Mouse (Mus musculus) cerebellum, adult 8-10 months (tissue): ENCODE results near the gene Slc27a2.
"Not testable (repeated sequence)": the region's sequence is repeated elsewhere in the genome, so short reads cannot be mapped to it uniquely, and the experiment has no call there.

Experiments used
- DNase-seq: peaks from one replicate; pipeline ENCODE4 v3.0.0; 2022

Gene Slc27a2

DNA sequence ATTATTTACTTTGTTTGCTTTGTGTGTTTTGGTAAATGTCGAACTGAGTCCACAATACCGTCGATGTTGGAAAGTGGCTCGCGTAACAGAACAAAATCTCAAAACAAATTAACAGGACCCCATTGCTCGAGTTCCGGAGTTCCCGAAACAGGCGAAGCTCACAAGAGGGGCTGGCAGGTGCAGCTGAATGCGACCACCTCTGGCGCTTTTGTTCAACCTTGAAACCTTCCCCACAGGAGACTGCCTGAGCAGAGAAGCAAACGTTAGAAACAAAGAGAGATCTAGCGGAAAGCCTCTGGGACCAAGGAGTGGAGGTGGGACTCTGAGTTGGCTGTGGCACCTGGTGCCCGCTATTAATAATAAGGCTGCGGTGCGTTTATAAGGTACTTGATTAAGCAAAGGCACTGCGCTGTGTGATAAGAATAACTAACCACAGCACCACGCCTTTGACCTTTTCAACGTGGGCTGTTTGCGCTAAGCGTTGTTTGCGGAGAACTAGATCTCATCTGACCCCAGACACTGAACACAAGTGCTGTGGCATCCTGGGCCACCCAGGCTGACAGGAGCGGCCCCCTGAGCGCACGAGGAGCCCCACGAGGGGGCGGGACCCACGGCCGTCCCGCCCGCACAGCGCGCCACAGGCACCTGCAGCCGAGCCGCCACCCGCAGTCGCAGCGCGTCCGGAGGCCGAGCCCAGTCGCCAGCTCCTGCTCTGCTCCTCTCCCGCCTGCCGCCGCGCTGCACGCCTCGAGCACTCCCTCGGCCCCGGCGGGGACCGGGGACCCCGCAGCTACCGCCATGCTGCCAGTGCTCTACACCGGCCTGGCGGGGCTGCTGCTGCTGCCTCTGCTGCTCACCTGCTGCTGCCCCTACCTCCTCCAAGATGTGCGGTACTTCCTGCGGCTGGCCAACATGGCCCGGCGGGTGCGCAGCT, at the start of gene Slc27a2:
Gene Slc27a2 (plus strand): TSS at position 51 of the 934 bp plus-strand sequence.
- DNase-seq = peak; percentile 1

DNA sequence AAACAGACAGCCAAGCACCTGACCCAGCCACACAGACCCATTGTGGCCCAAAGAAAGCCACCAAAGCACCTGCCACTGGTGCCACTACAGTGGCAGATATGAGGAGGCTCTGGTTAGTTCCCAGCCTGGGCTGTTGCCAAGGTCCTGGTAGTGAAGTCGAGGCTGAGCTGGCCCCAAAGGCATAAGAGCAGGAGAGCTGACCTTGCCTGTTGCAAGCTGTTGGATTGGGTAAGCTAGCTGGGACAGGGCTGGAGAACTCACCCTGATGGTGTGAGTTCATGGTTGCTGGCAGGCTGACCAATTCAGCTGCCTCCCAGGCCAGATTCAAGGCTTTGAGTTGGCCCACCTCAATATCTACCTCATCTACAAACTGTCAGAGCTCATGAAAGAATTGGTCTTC, 47.1 kb upstream of the Slc27a2 start:
- DNase-seq = no peak

DNA sequence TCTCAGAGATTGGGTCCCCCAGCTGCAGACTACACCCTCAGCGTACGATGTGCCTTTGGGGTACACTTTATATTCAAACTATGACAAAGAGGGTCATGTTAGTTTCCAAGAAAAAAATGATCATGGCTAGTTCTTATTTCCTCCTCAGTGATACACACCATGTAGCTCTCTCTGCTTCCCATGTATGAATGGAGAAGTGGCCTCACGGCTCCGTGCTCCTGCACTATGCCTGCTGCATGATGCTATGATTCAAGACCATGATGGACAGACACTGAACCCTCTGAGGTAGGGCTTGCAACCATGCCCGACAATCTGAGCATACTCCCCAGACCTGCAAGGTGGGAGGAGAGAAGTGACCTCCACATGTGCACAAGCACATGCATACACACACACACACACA, 44.7 kb upstream of the Slc27a2 start:
- DNase-seq = no peak

DNA sequence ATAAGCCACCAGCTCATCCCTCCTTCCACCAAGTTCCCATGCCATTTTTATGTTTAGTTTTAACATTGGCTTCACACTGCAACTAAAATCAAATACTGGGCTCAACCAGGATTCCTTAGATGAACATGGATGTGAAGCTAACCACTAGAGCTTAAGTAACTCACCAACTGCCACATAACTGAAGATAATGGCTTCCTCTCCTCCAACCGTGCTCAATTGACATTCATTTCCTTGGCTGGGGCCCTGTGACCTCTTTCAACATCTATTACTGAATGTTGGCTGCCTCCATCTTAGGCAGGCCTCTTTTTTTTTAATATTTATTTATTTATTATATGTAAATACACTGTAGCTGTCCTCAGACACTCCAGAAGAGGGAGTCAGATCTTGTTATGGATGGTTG, 44.0 kb upstream of the Slc27a2 start:
- no peak for DNase-seq

DNA sequence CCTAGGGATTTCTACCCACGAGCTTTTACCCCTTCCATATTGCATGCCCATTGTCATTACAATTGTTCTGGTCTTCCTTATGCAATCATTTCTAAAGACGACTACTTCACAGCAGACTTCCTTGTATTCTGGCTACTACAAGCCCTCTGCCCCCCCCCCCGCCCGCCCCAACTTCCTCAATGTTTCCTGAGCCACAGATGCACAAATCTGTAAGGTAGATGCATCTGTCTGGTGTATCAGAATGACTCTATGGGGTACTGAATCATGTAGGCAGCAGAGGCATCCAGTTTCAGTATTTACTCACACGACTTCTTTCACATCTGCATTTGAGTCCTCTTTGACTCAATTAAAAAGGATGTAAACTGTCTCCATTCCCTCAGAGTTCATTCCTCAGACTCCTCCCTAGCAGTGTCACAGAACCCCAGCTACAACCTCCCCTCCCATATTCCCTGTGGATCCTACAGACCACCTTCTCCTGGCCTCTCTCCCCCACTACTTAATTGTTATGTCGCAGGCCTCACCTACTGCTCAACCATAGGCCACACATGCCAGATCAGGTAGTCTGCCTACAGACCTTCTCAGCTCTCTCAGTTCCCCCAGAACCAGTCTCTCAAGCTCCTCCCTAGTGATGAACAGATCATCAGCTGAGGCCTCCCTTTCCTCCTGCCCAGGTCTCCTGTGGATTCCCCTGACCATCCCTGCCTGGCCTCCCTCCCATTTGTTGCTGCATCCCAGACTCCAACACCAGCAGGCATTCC, 37.0 kb upstream of the Slc27a2 start:
- no peak for DNase-seq

DNA sequence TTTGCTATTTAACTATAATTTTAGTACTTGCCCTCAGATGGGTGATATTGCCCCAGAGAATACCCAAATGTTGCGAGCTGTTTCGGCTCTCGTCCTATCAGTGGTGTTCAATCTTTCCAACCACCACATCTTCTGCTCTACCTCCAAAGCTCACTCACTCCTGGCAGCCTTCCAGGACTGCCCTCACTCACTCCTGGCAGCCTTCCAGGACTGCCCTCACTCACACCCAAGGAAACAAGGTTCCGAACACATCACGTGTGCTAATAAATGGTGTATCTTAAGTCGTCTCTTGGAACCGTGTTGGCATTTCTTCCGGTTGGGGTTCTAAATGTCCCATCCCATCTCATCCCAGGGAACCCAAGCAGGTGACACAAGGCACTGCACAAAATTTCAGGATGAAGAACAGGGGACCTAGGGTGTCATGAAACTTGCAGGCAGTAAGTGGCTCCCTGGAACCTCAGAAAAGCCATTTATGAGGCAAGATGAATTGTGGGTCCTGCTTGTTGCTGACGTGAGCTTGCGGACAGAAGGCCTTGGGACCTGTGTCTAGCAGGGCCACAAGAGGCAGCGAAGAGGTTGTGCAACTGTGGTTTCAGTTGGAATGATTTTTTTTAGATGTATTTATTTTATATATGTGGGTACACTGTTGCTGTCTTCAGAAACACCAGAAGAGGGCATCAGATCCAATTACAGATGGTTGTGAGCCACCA, 32.2 kb upstream of the Slc27a2 start:
- DNase-seq = no peak

DNA sequence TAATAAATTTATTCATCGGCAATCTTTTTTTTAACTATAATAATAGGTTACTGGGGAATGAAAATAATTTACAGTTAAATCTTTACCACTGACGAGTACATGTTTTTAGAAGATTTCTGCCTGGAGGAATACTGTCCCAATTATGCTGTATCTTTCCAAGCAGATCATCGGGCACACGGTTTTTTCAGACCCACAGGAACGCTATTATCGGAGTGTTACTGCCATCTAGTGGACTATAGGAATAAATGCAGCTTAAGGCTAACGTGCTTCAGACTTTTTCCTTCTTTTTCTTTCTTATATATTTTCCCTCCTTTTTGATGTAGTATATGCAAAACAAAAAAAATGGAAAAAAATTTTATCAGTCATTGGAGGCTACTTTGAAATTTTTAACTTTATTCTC, 31.4 kb upstream of the Slc27a2 start:
- peak; percentile 7 for DNase-seq

DNA sequence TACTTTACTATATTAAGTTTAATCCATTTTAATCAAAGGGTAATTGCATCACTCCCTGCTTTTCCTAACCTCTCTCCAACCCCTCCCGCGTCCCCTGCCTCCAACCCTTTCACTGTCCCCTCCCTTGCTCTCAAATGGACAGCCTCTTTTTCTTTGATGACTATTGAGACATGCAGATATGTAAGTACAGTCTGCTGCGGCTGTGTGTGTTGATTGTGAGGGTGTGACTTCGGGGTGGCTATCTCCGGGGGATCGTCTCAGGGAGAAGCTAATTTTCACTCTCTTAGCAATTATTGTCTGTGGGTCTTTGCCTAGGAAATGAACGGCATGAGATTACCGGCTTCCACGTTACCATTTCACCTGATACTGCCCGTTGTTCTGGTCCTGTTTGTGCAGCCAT, 30.7 kb upstream of the Slc27a2 start:
- DNase-seq = no peak

DNA sequence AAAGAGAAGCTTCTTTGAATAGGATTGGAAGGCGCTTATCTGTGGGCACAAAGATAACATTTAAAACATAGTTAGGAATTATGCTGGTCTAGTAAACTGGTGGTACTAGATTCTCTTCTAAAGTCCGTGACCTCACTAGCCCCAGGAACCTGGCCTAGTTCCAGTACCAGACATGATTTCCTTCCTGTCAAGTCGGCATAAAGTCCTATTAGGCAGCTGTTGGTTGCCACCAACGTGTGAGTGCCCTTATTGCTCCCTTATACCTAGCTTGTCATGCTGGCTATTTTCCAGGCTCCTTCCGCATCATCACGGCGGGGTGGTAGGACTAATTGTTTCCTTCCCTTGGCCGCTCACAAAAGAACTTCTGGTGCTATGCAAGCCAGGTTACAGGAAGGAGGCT, 30.2 kb upstream of the Slc27a2 start:
- no peak for DNase-seq

DNA sequence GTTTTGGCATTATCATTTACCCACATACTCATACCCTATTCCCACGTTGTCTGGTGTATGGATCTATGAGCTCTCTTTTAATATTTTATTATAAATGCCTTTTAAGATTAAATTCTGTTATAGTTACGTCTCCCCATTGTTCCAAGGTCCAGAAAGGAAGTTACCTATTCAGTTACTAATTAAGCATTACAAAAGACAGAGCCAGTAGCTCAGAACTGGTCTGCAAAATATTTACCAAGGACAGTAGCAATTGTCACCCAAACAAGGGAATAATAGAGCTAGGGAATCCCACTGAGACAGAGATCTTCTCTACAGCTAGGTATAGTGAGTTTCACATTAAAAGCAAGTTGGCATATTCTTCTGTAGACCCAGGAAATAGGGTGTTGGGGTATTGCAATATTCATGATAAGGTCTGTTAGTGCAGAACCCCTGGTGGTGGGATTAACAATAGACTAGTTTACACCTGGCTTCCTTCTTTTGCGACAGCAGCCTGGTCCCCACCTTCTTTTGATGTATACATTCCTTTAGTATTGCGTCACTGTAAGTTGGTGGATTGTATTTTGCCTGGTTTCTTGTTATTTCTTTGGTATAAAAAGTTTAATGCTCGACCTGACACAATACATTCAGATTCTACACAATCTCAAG, 29.0 kb upstream of the Slc27a2 start:
- DNase-seq = not testable (repeated sequence)

DNA sequence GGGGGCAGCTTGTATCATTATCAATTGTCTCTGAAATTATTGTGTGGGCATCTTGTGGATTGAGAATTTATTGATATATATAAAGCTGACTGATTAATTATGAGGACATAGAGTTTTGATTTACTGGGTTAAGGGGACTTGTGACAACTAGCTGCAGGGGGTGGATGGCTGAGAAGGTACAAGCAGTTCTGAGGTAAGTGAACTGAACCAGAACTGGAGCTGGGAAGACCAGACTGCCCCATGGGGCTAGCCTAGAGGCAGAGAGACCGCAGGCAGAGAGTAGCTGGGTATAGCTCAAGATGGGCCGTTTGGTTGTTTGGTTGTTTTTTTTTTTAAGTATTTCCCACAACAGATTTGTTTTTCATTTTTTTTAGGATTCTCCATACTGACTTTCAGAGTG, 27.9 kb upstream of the Slc27a2 start:
- DNase-seq = no peak

DNA sequence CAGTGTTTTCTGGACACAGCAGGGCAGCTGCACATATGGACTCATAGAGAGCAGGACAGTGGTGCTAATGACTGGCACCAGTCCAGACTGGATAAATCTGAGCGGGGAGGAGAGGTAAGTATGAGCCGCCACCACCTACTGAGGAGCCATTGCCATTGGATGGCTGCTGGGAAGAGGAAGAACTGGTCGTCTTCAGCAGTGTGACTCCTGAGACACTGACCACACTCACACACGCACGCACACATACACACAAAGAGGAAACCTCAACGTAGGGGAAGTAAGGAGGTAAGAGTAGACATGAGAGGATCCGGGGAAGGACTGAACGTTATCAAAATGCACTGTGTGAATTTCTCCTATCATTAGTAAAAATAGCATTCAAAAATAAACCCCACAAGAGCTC, 24.7 kb upstream of the Slc27a2 start:
- DNase-seq = no peak

DNA sequence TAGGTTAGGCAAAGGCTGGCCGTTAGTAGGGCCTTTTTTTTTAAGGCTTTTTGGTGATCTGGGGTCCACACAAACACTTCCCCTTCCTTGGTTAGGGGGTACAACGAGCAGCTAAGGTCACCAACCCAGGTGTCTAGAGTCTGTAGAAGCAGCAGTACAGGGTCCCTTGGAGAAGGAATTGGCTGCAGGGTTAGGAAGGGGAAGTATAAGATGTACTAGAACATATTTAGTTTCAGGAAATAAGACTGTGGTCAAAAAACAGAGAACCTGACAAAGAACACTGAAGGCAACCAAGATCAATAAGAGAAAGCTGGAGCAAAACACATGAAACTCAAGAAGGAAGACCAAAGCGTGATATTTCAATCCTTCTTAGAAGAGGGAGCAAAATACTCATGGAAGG, 21.6 kb upstream of the Slc27a2 start:
- DNase-seq = no peak

DNA sequence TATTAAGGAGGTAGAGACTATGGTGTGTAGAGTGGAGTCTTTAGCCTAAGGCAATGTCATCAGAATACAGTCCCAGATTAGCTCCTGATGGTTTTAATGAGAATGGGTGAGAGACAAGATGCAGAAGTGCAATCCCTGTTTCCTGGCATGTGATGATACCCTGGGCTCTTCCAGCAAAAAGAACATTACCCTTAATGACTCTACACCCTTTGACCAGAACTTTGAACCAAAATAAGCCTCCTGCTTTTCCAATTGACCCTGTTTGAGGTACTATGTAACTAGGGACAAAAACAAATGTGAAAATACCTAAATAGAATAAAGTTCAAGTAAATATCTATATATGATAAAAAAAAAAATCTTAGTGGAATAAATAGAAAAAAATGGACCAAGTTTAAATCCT, 14.6 kb upstream of the Slc27a2 start:
- DNase-seq = no peak

DNA sequence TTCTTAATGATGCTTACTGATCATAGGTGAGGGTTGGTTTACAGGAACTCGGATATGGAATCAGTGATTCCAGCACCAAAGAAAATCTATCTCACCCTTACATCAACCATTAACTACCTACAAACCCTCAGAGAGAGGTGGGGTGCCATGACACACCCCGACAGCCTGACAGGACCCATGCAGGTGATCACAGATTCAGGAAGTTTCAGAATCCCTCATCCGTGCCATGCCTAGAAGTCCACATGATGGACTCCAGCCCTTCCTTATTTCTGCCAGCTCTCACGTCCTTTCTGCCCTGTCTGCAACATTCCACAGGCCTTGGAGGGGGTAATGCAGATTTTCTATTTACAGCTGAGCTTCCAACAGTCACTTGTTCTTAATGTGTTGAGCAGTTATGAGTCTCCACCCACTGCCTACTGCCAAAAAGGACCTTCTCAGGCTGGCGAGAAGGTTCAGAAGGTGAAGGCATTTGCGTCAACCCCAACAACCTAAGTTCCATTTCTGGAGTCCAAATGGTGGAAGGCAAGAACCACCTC, 11.7 kb upstream of the Slc27a2 start:
- no peak for DNase-seq

DNA sequence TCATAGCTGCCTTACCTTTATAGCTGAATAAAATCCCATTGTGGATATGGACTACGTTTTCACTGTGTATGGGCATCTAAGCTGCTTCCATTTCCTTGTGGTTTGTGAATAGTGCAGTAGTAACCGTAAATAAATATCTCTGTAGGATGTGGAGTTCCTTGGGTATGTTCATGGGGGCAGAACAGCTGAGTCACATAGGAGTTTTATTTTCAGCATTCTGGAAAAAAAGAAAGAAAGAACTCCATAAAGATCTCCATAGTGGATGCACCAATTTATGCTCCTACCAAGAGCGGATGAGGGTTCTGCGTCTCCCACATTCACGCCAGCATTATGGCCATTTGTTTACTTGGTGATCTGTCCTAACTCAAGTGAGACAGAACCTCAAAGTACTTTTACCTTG, 10.0 kb upstream of the Slc27a2 start:
- DNase-seq = no peak

DNA sequence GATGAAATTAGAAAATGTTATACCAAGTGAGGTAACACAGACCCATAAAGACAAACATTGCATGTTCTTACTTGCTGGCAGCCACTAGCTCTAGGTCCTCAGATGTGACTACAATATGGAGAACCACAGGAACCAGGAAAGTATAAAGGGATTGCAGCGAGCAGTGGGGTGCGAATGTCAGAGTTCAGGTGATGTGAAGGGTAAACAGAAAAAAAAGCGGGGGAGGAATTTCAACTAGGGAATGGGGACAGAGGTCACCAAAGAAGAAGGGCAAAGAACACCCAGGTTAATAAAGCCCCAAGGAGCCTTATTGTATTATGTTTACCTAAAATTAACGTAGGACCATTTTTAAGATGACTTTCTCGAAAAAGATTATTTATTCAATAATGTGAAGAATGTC, 6.9 kb upstream of the Slc27a2 start:
- DNase-seq = no peak

DNA sequence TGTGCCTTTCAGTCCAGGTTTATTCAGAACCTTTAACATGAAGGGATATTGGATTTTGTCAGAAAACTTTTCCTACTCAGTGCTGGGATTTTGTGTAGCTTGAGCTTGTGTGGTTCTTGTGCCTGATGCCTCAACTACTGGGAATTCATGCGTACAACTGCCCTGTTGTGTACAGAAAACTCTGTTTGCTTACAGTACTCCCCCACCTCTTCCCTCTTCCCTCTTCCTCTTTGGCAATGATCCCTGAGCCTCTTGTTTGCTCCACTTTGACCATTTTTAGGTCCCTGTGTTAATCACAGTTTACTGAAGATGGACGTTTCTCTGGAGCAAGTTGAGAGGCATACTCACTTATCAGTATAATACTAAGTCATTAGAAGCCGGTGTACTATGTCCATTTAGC, 5.8 kb upstream of the Slc27a2 start:
- DNase-seq = no peak

DNA sequence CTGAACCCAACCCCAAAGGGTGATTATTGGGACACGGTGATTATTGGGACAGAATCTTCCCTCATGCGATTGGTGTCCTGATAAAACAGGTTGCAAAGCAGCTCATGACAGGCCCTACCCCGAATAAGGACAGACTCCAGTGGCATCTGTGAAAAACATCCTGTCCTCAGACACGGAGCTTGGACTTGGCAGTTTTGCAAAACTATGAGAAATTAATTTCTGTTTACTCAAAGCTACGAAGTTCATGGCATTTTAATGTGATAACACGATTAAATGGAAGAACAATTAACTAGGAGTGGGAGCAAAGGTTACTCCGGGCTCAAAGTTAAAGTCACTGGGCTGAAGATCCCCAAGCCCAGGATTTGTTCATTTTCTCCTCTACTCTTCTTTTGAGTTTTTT, 2.5 kb upstream of the Slc27a2 start:
- DNase-seq = no peak

DNA sequence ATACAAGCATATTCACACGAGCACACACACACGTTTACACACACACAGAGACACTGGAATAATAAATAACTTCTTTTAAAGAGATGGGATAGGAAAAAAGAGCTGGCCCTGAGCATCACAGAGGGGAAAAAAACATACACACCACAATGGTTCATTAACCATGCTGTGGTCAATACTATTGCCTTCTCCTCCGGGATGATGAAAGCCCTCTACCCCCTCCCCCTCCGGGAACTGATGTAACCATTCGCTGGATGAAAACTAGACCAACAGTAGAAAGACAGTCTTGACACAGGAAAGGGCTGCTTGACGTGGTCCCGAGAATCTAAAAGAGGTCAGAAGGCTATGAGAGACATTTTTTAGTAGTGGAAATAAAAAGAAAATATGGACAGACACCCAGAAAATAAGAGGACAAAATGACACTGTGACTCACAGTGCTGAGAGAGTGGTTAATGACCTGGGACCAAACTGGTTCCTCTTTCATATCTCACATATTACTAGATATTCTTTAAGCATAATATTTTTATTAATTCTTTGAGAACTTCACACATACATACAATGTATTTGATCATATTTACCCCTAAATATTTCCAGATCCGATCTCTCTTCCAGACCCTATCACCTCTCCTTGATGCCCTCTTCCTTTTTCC, 840 bp upstream of the Slc27a2 start:
- no peak for DNase-seq

DNA sequence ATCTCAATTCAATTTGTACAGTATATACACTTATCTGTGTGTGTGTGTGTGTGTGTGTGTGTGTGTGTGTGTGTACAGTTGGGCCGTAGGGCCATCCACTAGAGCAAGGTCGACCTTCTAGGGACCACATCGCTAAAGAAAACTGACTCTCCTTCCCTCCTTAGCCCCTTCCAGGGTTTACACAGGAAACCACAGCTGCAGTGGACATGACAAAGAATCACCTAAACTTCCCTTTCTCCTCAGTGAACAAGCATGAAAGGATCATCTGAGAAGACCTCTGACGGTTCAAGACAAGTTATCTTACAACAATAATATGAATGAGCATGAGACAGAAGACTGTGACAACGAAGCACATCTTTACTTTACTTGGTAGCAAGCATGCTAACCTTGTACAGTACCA, 311 bp upstream of the Slc27a2 start:
- no peak for DNase-seq

DNA sequence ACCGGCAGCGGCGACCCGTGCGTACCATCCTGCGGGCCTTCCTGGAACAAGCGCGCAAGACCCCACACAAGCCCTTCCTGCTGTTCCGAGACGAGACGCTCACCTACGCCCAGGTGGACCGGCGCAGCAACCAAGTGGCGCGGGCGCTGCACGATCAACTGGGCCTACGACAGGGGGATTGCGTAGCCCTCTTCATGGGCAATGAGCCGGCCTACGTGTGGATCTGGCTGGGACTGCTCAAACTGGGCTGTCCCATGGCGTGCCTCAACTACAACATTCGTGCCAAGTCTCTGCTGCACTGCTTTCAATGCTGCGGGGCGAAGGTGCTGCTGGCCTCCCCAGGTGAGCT, 1.1 kb downstream of the Slc27a2 start:
- no peak for DNase-seq
